In genomic region chr9:124257200-124258066, GRCm38 (mm10) we compare ENCODE assay signal across 8 mouse cellular contexts. TPM values are rescaled to one million over a fixed set of nuclear protein-coding genes. Genes with fewer than 3 reads are reported as not detected.
A peak's percentile ranks its signal among the peaks of the same experiment; 100 is the strongest.
DNase-seq lines count a peak whose midpoint lies in the region; ATAC-seq and TF ChIP-seq lines count a peak whose summit lies in the region.

No protein-coding gene starts in this region.

- 52% methylated on average over 1 of the region's 1 CpGs for WGBS in hindbrain, embryonic 10.5 days
- WGBS in hindbrain, embryonic 16.5 days: 68% methylated on average over 1 of the region's 1 CpGs
- 82% methylated on average over 1 of the region's 1 CpGs for WGBS in intestine, postnatal 0 days

- no peak overlapping the region for H3K27ac ChIP-seq in hindbrain, embryonic 10.5 days
- no peak overlapping the region for H3K27ac ChIP-seq in hindbrain, embryonic 16.5 days (ENCODE audit: low read depth, low read length)
- H3K27ac ChIP-seq in embryonic fibroblast, embryonic 13.5 days (ENCODE audit: insufficient read depth, low read length): no peak overlapping the region
- H3K27ac ChIP-seq in intestine, postnatal 0 days (ENCODE audit: low read depth, low read length): no peak overlapping the region

- H3K9me3 ChIP-seq in hindbrain, embryonic 10.5 days: peaks cover 12% of the 10 kb centered on the region; the same call in 1 of the 2 replicates
- no peaks in the 10 kb centered on the region for H3K9me3 ChIP-seq in hindbrain, embryonic 16.5 days (ENCODE audit: control insufficient read depth, low read length)
- peaks cover 13% of the 10 kb centered on the region for H3K9me3 ChIP-seq in intestine, postnatal 0 days (ENCODE audit: control insufficient read depth)

- TF ChIP-seq CTCF in embryonic fibroblast, embryonic 13.5 days (IDR thresholded peaks at IDR 0.05; ENCODE audit: borderline replicate concordance, insufficient read depth, low read length): peak; percentile 34; the same call in 1 of the 2 replicates
- no peak for TF ChIP-seq CTCF in intestine, postnatal 0 days (IDR thresholded peaks at IDR 0.05; ENCODE audit: low read depth)

- DNase-seq in hindbrain, embryonic 10.5 days (ENCODE audit: low spot score): peak; percentile 75
- DNase-seq in Muller cell, postnatal 12 days (ENCODE audit: inconsistent ontology term): peak; percentile 40
- DNase-seq in neural tube, embryonic 10.5 days (ENCODE audit: extremely low spot score, low spot score): peak; percentile 89
- no peak for DNase-seq in frontal cortex, postnatal 14 days (ENCODE audit: low spot score in 2 of 2)
- DNase-seq in layer of hippocampus, adult 11-12 months (ENCODE audit: low spot score): no peak

- H3K9ac ChIP-seq in hindbrain, embryonic 16.5 days (ENCODE audit: low read depth, low read length): no peak overlapping the region
- no peak overlapping the region for H3K9ac ChIP-seq in intestine, postnatal 0 days (ENCODE audit: low read depth, low read length)

- no peak overlapping the region for H3K4me3 ChIP-seq in hindbrain, embryonic 10.5 days
- no peak overlapping the region for H3K4me3 ChIP-seq in hindbrain, embryonic 16.5 days (ENCODE audit: low read length)
- no peak overlapping the region for H3K4me3 ChIP-seq in embryonic fibroblast, embryonic 13.5 days (ENCODE audit: insufficient read depth, low read length)
- H3K4me3 ChIP-seq in intestine, postnatal 0 days (ENCODE audit: low read depth, low read length): no peak overlapping the region

- H3K27me3 ChIP-seq in hindbrain, embryonic 10.5 days (ENCODE audit: insufficient read depth, poor library complexity, severe bottlenecking): no peaks in the 10 kb centered on the region
- no peaks in the 10 kb centered on the region for H3K27me3 ChIP-seq in hindbrain, embryonic 16.5 days (replicated peaks; ENCODE audit: control insufficient read depth, insufficient read depth, low read length)
- no peaks in the 10 kb centered on the region for H3K27me3 ChIP-seq in intestine, postnatal 0 days (replicated peaks; ENCODE audit: control insufficient read depth, insufficient read depth, low read length)

- no peak overlapping the region for H3K4me2 ChIP-seq in hindbrain, embryonic 16.5 days (ENCODE audit: low read length)
- H3K4me2 ChIP-seq in intestine, postnatal 0 days (replicated peaks; ENCODE audit: low read depth): no peak overlapping the region

- ATAC-seq in hindbrain, embryonic 16.5 days: no peak; the same call in 1 of the 2 replicates
- peak; percentile 70 for ATAC-seq in intestine, postnatal 0 days

- no peaks in the 10 kb centered on the region for H3K36me3 ChIP-seq in hindbrain, embryonic 10.5 days
- no peaks in the 10 kb centered on the region for H3K36me3 ChIP-seq in hindbrain, embryonic 16.5 days (ENCODE audit: control insufficient read depth, insufficient read depth, low read length)
- H3K36me3 ChIP-seq in intestine, postnatal 0 days (ENCODE audit: control insufficient read depth, insufficient read depth): no peaks in the 10 kb centered on the region

- TF ChIP-seq POLR2A in embryonic fibroblast, embryonic 13.5 days (IDR thresholded peaks at IDR 0.05; ENCODE audit: low read depth, low read length): no peak

- no peaks in the 10 kb centered on the region for H3K4me1 ChIP-seq in hindbrain, embryonic 10.5 days (replicated peaks)
- no peaks in the 10 kb centered on the region for H3K4me1 ChIP-seq in hindbrain, embryonic 16.5 days (ENCODE audit: control insufficient read depth, insufficient read depth, low read depth, low read length)
- H3K4me1 ChIP-seq in embryonic fibroblast, embryonic 13.5 days (ENCODE audit: control insufficient read depth, insufficient read depth, low read length): no peaks in the 10 kb centered on the region
- no peaks in the 10 kb centered on the region for H3K4me1 ChIP-seq in intestine, postnatal 0 days (replicated peaks; ENCODE audit: control insufficient read depth, insufficient read depth, low read length)

RNA-seq across cellular contexts. Expression of gene 2010315B03Rik, which starts 55.1 kb away (rescaled TPM):
- 5.2 and 9.3 TPM in 2 replicates for polyA plus RNA-seq in hindbrain, embryonic 10.5 days (2016; fragmentation: Nextera tagmentation; extraction: Ambion mirVana)
- polyA plus RNA-seq in hindbrain, embryonic 16.5 days (2015; fragmentation: Nextera tagmentation; extraction: Ambion mirVana): 14.4 and 15.6 TPM in 2 replicates
- 12.9 and 16.8 TPM in 2 replicates for polyA plus RNA-seq in embryonic fibroblast, embryonic 13.5 days (2011; ENCODE audit: insufficient read length, low read depth, missing spikeins)
- 18.5 and 19.8 TPM in 2 replicates for polyA plus RNA-seq in intestine, postnatal 0 days (2015; fragmentation: Nextera tagmentation; extraction: Ambion mirVana)

Comparison
In these comparisons a context has a peak if more than half of its experiments do, and no peak if none do; other contexts are left out.
1. DNase-seq: peak in hindbrain, embryonic 10.5 days (single experiment), Muller cell, postnatal 12 days (single experiment) and neural tube, embryonic 10.5 days (single experiment); none in frontal cortex, postnatal 14 days (0 of 2) and layer of hippocampus, adult 11-12 months (single experiment).